Mouse (Mus musculus): ENCODE measurements at regions not wholly inside any gene's neighbourhood (a gene's known extent, or its start where the extent isn't known, plus 50 kb on each side); places are given as distances from the start of the nearest gene placed in this dataset.
"Not testable (repeated sequence)": the region's sequence is repeated elsewhere in the genome, so short reads cannot be mapped to it uniquely, and the experiment has no call there.

- DNase-seq (ENCODE audit: low read depth): no peak
These were observed 114.8 kb downstream of the Galc start for GRCm38 (mm10) chr12:98144464-98144863.

DNA sequence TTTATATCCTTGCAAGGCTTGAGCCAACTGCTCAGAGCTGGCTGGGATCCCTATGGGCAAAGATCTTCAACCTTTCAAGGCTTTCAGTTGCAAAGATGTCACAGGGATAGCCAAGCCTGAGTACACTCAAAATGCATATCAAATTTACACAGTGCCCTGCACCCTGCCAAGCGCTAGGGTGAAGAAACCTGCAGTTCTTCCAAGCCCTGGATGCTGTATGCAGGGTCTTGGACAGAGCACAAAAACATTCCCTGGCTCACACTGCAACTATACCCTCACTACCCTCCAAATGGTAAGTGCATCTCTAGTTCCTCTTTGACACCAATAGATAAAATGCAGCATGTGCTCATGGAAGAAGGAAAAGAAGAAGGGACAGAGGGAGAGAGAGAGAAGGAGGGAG, 116.1 kb downstream of the Galc start:
- DNase-seq (ENCODE audit: low read depth): no peak

GRCm38 (mm10) chr12:98139906-98140305, 119.4 kb downstream of the Galc start:
- DNase-seq (ENCODE audit: low read depth): not testable (repeated sequence)

GRCm38 (mm10) chr12:98131276-98131675, 128.0 kb downstream of the Galc start:
- no peak for DNase-seq (ENCODE audit: low read depth)

DNA sequence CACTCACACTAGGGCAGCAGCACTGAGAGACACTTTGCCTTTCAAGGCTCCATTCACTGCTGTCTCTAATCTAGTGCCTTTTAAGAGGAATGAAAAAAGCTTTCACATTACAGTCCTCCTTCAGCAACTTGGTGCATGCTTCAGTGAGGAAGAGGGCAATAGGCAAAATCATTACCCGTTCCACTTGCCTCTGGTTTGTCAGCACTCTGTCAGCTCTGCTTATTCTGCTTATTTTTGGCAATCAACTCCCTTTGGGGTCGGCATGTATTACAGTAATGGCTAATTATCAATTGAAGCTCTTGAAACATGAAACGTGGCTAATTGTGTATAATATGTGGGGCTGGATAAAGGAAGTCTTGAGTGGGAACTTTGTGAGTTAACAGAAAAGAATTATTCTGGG, 135.7 kb downstream of the Galc start:
- DNase-seq (ENCODE audit: low read depth): no peak

- DNase-seq (ENCODE audit: low read depth): peak; percentile 28
These were observed 151.2 kb downstream of the Galc start for GRCm38 (mm10) chr12:98108039-98108438.

GRCm38 (mm10) chr12:98106789-98107684, 152.2 kb downstream of the Galc start:
- DNase-seq (ENCODE audit: low read depth): peak; percentile 8

DNA sequence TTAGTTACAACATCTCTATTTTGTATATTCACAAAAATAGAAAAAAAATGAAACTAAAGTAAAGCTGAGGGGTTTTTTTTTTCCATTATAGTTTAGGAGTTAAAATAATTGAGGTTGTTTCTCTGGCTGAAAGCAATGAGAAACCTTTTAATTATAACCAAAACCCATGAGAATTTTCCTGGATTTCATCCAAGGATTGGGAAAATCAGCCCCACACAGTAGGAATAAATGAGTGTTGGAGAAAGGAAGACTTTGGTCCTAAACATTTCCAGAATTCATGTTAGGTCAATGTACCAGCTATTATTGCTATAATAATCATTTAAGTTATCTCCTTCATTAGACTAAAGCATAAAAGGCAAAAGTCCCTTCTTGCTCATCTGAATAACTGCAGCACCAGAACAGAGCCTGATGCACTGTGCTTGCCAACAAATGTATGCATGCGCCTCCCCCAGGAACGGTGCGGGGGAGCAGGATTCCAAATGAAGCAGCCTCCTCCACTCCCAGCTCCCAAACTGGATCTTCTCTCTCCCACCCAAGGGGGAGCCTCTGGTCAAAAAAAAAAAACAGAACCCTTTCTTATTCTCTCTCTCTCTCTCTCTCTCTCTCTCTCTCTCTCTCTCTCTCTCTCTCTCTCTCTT, 153.0 kb downstream of the Galc start:
- DNase-seq (ENCODE audit: low read depth): peak; percentile 6

- DNase-seq (ENCODE audit: low read depth): no peak
These were observed 153.5 kb downstream of the Galc start for GRCm38 (mm10) chr12:98105749-98106148.

DNA sequence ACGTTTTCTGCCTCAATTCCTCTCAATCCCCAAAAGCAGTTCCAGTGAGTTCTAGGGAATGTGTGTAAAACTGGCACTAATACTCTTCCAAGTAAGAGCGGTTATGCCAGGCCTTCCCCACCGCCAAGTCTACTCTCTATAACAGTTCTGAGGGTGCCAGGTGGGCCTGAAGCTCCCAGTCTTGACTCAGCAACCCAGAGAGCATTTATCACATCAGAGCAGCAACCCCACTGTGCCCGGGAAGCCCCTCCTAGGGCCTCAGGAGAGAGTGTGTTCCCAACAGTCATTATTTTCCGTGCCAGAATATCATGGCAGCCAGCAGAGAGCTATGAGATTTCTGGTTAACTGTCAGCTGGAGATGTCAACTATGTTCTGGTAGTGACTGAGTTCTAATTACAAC, 169.1 kb downstream of the Galc start:
- DNase-seq (ENCODE audit: low read depth): no peak

DNA sequence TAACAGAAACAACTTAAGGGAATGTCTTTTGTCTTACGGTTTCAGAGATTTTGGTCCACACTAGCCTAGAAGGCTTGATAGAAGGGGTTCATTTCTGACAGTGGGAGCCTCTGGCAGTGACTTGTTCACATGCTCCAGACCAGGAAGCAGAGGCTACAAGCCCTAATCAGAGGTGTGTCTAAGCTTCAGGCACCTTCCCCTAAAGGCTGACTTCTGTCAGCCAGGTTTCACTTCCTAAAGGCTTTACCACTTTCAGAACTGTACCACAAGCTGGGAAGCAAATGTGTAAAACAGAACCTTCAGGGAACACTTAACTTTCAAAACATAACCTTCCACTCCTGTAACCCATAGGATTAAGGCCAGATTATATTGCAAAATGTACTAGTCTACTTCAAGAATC, 180.9 kb downstream of the Galc start:
- DNase-seq (ENCODE audit: low read depth): no peak

DNA sequence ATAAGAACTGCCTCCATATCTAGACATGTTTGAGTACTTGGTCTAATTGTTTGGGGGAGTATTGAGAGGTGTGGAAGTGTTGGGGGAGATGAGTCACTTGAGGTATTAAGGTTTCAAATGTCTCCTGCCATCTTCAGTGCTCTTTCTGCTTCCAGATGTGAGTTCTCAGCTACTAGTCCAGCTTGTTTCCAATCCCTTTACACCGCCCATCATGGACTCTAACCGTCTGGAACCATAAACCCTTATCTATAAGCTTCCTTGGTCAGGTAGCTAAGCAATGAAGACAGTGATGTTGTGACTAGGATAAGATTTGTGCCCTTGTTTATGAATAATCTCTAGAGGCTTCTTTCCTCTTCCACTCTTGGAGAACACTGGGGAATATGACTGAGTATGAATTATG, 183.7 kb downstream of the Galc start:
- no peak for DNase-seq (ENCODE audit: low read depth)

- no peak for DNase-seq (ENCODE audit: low read depth)
These were observed 190.1 kb downstream of the Galc start for GRCm38 (mm10) chr12:98069110-98069509.

DNA sequence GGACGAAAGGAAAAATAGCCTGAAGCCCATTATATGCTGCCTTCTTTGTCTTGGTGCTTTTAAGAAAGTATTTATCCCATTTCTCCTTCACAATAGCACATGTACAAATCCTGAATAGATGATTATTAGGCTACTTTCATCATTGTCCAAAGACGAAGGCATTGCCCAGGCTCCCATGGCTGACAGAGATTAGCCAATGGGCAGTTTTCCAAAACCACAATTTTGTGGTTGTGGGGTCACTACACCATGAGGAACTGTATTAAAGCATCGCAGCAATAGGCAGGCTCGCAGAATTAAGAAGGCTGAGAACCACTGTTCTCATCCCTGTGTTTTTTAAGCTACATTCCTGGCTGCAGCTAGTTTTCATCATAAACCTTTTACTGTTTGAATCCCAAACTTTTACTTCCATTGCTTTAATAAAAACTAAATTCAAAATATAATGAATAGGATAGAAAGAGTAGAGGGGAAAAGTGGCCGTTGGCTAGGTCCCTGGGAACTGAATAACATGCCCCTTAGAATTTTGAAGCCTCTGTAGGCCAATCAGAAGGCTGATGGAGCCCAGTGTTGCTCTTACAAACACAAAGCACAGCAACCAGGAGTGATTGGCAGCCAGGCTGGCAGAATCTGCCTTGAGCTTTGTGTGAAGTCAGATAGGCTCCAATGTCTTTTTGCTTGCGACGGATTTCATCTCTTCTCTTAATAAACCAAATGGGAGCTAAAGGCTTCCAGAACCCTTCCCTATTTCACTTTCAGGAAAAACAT, 199.7 kb downstream of the Galc start:
- DNase-seq (ENCODE audit: low read depth): peak; percentile 3

DNA sequence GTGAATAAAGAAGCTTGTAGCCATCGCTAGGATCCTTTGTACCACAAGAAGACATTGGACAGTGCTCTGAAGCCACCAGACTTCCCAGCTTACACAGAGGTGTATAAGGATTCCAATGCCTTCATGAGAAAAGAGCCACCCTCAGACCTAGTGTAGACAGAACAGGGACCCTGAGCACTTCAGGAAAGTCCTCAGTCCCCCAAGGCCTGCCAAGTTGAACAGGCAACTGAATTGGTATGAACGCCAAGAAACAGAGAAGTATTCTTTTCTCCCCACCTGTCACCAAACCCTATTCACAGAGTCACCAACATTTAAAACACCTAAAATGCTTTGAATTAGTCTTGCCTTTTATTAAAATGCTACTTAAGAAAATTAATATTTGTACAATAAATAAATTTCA, 200.3 kb downstream of the Galc start:
- no peak for DNase-seq (ENCODE audit: low read depth)

DNA sequence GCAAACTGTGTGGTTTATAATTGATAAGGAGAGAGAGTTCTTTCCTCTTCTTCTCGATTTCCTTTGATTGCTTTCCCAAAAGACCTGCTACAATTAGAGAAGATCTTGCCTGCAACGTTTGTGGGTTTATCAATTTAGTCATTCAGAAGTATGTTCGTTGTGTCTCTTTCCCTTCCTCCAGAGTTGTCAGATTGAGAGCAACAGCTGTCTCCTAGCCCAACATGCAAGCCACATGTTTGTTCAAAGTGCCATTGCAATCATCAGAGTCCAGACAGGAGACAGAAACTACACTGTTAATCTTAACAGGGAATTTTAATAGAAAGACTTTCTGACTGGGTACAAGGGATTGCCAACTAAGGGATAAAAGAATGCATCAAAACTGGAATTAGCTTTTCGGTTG, 208.3 kb downstream of the Galc start:
- no peak for DNase-seq (ENCODE audit: low read depth)

- DNase-seq (ENCODE audit: low read depth): no peak
These were observed 208.8 kb downstream of the Galc start for GRCm38 (mm10) chr12:98050500-98050899.

DNA sequence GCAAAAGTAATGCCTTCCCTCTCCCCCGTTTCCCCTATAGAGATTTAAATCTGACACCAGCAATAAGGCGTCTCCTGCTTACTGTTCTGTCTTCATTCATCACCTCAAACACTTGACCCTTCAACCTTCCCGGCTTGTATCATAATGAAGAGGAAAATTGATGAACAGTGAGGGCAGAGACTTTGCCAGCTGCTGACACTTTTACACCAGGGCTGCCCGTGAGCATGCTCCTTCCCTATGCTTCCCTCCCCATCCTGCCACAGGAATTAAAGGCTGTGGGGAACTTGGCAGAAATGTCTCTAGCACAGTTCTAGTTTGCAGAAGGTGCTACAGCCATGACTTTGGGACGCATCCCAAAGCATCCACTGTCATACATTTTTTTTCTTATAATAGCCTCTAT, 209.2 kb downstream of the Galc start:
- no peak for DNase-seq (ENCODE audit: low read depth)

DNA sequence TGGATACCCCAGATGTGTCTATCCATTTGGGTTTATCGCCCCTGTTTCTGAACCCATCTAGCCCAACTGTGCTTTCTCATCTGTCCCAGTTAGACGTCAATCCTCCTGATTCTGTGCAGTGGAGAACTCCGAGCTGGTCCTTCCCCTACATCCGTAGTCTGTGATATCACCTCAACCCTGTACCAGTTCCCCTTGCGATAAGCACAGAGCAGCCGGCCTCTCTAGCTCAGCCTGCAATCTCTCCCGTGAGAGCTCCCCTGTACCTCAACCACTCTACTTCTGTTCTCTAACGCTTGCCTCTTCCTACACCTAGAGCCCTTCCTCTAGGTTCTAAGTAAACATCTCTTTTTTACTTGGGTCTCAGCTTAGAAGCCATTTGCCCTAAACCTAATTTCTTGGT, 211.5 kb downstream of the Galc start:
- no peak for DNase-seq (ENCODE audit: low read depth)

DNA sequence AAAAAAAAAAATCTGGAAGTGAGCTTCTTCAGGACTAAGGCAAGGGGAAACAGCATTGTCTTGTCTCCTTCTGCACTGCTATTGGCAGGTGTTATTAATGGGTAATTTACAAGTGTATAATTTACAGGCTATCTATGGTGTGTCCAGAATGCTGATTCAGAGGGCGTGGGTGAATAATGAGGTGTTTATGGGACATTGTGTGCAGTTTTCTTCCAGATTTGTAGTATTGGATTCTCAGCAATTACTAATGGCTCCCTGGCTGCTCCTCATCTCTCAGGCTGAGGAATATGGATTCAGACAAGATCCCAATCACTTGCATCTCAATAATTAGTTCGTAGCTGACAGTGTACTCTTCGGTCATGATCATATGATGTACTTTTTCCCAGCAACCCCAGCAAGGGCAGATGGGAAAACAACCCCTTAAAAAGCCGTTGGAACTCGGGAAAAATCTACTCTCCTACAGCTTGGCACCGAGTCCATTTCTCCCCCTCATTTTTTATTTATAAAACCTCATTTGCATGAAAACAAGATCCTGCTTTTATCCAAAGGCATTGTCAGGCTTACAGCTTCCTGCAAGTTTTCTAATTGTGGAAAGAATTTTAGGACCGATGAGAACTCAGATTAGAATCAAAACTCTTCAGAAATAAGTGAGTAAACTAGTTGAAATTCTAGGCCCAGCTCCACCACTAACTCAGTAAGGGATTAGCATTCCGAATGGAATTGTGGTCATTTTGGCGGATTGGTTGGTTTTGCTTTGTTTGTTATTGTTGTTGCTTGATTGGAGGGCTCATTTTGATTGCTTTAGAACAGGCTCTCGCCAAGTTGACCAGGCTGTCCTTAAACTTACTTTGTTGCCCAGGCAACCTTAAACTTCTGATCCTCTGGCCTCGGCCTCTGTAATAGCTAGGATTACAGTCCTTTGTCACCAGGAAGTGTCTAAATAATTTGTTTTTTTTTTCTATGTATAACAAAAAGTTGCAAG, 212.5 kb downstream of the Galc start:
- no peak for DNase-seq (ENCODE audit: low read depth)

- DNase-seq (ENCODE audit: low read depth): no peak
These were observed 213.3 kb downstream of the Galc start for GRCm38 (mm10) chr12:98045784-98046458.

All from NIH3T3 (cell line).